Mouse (Mus musculus) megakaryocyte-erythroid progenitor cell, adult 5-6 weeks (primary cell): ENCODE measurements around the gene Awat2. TPM values are rescaled to one million over a fixed set of nuclear protein-coding genes. Genes with fewer than 3 reads are reported as not detected.
"Not testable (repeated sequence)": the region's sequence is repeated elsewhere in the genome, so short reads cannot be mapped to it uniquely, and the experiment has no call there.

Experiments used
- ATAC-seq: replicated peaks from 2 replicates; pipeline ENCODE4 v1.8.0; 2016; ENCODE audit warnings: mild to moderate bottlenecking, inconsistent platforms; ENCODE audit not compliant: severe bottlenecking, poor library complexity, low FRiP score, low TSS enrichment
- total RNA-seq, 2 experiments: library from RNA; stranded (forward) in 1 of 2; stranded (reverse) in 1 of 2; fragments of 200-1000, 215-1000 nt in 1 of 2; fragments of >200 nt in 1 of 2; fragmentation: Nextera tagmentation in 1 of 2; gene quantifications; 2 replicates each; pipeline ENCODE4 v1.2.3; 2014 to 2017

The Awat2 gene
- total RNA-seq (2014; fragmentation: Nextera tagmentation) (2.1 and 2.3 TPM in 2 replicates), total RNA-seq (2017) (0.75 TPM in 1 of 2 replicates, not detected in the other)

DNA sequence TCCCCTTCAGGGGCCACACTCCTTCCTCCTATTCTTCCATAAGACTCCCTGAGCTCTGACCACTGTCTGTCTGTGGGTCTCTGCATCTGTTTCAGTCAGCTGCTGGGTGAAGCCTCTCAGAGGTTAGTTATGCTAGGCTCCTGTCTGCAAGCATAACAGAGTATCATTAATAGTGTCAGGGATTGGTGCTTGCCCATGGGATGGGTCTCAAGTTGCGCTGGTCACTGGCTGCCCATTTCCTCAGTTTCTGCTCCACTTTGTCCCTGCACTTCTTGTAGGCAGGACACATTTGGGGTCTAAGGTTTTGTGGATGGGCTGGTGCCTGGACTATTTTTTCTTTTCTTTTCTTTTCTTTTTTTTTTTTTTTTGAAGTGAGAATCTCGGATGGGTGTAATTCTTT, at the start of gene Awat2:
TSS of gene Awat2 (minus strand) at position 101 of the 400 bp plus-strand sequence.
- not testable (repeated sequence) for ATAC-seq

DNA sequence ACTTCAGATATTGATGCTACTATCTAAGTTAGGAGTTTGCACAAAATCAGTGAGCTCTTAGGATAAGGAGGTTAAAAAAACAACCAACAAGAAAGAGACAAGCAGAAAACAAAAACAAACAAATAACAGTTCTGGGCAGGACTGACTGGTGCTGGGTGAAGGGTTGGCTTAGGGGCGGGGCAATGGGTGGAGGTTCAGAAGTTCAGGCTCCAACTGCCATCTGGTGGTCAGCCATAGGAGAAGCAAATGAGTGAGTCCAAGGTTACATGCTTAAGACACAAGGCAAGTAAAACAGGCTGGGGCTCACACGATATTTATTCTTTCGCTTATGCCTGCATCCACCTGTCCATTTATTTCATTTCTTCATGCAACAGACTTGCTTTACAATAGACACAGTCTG, 37.8 kb upstream of the Awat2 start:
- peak; percentile 99 for ATAC-seq

DNA sequence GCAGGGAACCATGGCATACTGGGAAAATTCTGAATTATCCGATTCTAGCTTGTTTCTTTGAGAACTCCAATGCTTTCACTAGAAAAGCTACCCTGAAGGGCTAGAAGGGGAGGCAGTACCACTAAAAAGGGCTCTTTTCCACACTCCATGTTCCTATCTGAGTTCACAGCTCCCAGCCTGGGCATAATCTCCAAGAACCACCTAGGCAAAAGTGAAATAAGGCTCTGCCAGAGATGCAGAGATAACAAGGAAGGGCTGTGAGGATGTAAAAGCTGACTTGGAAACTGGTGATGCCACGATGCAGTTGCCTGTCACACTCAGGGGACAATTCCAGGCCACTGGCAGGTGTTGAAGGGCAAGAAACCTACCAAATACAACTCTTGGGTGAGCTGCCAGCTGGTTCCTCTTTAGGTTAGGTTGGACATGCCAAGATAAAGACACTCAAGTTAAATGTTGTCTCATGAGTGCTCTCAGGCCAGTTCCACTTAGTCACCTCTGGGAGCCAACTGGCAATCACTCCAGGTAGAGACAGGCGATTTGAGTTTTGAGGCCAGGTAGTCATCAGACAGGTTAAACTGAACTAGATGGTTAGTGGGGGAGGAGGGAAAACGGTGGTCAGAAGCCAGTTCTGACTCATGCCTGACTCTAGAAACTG, 33.2 kb upstream of the Awat2 start:
- peak; percentile 58 for ATAC-seq

DNA sequence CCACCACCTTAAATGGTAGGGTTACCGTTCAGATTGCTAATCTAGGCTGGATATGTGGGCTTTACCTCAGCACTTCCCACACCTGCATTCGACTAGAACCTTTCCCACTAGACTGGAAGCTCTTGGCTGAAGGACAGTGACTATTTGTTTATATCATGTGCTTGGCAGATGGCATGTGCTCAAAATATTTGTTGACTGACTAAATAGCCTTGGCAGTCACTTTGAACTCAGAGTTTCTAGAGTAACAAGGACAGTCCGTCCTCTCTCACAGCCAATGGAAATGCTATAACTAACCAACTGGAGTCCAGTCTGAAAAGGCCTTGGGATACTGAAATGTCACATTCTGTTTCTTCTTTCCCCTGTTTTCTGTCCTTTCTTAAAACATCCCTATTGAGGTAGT, 29.0 kb upstream of the Awat2 start:
- no peak for ATAC-seq

DNA sequence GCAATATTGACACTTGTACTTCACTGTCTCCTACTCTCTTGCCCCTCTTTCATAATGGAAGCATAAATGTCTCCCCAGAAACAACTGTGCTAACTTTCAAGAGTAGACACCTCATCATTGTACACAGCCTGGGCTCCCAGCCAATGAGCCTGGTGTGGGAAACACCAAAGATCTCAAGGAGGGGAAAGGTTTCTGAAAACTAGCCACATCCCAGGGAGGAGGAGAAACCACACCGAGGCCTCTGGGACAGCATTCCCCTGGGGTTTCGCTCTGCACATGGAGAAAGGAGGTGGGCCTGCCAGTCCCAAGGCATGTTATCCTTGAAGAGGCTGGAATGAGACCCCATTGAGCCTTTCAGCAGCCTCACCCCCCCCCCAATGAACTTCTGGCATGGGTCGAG, 27.6 kb upstream of the Awat2 start:
- no peak for ATAC-seq

DNA sequence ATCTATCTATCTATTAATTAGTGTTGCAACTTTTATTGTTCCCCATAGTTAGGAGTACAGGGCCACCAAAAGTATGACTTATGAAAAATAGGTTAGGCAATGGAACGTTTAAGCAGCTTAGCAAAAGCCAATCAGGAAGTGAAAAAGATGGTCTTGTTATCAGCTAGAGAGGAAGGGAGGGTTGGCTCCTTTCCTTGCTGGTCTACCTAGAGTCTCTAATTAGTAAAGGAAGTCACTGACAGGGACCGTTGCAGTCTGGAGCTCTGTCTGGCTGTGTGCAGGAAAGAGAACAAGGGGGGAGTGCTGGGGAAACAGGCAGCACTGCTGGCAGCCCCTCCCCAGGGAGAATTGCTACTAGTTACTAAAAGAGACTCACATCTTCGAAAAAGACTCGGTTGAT, 25.5 kb upstream of the Awat2 start:
- ATAC-seq: 0 out of 2 replicates have a peak, but pooled peaks have one; percentile 34

DNA sequence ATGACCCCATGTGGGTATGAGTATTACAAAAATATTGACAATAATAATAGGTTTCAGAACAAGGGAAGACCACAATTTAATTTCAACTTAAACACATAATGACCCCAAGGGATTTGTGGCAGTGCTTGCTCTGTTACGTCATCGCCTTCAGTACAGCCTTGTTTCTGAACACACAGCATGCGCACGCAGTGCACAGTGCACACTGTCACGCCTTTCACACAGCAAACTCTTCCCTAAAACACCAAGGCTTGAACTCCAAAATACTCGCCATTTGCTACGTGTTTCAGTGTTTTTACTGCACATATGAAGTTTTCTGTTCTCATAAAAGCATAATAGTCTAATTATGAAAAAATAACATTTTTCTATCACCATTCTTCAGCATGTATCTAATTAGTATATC, 1.0 kb upstream of the Awat2 start:
- no peak for ATAC-seq

DNA sequence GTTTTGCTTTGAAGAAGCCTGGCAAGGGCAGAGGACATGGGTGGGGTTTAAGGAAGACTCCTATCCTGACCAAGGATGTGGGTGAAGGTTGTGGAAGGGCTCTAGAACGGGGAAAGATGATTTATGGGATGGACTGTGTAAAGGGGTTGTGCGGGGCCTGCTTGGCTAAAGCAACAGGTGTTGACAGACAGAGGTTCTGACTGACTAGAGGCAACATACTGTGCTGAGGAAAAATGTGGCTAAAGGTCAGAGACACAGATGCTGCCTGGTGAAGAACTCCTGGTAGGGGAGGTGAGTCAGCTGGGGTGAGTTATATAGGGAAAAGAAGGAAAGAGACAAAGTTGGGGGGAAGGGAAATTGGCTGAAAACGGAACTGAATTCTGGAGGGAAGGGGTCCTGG, 10.2 kb downstream of the Awat2 start:
- ATAC-seq: no peak

DNA sequence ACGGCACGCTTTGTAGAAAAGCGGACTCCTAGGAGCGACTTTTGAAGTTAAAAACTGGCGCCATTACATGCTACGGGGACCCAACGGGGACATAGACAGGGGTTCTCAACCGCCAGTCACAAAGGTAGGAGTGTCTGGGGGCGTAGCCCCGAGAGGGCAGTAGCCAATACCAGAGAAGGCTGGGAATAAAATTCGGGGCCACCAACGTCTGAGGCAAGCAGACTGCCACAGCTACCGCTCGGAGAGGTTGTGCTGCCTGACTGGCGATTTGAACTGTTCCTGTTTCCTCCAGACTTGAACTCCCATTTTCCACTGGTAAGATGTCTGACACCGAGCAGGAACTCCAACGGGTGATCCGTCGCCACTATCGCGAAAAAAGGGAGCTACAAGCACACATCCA, 13.8 kb downstream of the Awat2 start, which contains the start of gene Otud6a:
TSS of gene Otud6a (plus strand) at position 321 of the 400 bp plus-strand sequence.
- no peak for ATAC-seq

DNA sequence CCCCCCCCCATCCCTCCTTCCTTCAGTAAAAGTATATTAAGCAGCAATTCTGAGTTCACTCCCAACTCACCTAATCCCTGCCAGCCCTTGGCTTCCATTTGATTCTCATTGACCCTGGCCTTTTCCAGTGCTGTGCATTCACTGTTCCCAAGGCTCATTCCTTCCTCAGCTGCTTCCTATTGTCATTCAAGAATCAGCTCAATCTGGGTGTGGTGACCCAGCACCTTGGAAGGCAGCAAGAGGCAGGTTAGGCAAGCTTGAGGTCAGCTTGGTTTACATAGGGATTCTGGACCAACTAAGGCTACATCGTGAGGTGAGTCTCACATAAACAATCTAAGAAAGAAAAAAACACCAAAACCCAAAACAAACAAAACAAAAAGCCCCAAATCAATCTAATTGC, 33.3 kb downstream of the Awat2 start:
- ATAC-seq: no peak

DNA sequence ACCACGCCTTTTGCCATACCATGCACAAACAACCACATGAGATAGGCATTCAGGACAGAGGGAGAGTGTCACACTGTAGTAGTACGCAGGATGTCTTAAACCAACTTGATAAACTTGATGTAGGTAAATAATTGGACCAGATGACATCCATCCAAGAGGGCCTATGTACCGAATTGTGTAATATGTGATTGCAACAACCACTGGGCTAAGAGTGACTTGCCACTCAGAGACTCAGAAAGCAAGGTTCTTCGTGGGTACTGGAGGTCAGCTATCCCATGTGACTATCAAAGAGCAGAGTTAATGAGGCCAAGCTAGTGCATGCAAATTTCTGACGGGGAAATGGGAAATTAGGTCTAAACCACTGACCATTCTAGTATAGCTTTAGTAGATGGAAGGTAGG, 40.9 kb downstream of the Awat2 start:
- no peak for ATAC-seq

DNA sequence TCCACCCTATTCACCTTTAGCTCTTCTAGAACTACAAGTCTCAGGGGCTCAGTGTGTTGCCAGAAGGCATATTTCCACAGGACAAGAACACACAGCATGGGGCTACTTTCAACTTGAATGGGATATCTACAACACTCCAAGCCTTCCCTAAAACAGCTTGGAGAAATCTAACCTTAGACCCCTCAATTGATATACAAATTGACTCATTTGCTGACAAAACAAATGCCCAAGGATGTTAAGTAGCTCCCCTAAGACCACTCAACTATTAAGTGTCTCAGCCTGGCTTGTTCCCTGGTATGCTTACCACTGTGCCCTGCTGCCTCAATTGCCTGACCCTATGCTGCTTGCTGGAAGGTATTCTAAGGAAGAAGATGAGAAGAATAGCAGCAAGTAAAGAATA, 41.6 kb downstream of the Awat2 start:
- no peak for ATAC-seq

DNA sequence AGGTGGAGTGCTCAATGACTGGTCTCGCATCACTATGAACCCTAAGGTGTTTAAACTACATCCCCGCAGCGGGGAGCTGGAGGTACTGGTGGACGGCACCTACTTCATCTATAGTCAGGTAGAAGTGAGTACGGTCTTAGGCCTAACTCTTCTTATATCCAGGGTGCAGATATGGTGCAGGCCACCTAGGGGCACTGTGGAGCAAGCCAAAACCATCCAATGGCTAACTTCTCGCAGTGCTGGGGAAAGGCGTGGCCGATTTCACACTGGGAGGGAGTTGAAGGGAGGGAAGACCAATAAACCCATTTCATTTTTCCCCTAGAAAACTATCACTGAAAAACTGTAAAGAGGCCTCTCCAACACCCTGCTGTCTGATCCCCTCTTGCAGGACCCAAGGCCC, 47.5 kb downstream of the Awat2 start:
- peak; percentile 99 for ATAC-seq

DNA sequence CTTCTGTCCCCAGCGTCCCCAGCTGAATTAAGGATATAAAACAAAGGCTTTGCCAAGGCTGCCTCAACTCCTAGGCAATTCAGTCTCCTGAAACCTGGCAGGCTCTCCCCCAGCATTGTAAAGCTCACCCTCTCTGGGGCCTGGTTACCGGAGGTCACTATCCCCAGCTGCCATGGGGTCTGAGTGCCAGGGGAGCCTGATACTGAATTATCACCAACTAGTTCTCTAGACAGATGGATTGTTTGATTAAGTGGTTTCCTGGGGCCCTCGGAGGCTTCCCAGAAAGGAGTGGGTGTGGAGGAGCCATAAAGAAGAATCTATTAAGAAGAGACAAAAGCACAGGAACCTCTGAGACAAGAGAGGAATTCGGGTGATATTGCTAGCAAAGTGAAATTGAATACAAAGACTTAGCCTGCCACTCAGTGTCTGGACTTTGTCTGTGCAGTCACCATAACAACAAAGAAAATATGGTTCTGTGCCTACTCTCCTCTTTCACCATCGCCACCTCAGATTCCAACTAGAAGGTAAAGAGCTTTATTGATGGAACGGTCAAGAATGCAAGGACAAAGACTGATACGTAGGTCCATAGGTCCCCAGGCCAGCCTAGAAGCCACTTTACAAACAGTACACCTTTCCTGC, 48.2 kb downstream of the Awat2 start:
- no peak for ATAC-seq

DNA sequence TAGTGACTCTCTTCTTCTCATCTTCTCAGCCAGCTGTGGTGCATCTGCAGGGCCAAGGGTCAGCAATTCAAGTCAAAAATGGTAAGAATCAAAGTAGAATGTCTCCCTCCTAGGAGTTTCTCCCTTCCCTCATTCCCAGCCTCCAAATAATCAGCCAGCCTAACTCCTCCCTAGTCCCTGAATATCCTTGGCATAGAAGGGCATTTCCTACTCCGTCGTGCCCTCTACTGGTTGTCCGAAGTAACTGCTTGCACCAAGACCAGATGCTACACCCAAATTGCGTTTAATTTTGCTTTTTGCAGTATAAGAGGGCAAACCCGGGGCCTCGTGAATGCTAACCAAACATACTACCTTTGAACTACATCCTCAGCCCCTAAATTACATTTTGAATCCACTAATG, 50.2 kb downstream of the Awat2 start:
- ATAC-seq: 0 out of 2 replicates have a peak, but pooled peaks have one; percentile 65

DNA sequence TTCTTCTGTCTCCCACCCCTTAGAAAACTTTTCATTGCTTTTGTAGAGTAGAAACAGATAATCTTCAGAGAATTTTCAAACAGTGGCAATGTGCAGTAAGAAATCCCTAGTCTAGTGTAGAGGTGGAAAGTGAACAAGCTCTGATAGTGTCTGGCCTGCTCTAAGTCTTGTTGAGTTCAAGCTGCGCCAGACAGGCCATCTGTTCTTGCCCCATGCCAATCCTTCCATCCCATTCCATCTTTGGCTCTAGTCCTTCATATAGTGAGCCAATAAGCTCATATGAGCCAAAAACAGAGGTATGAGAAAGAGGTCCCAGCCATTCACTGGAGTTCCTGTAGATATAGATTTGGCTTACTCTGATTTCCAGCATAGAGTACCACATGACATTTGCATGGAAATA, 52.6 kb downstream of the Awat2 start:
- ATAC-seq: no peak

DNA sequence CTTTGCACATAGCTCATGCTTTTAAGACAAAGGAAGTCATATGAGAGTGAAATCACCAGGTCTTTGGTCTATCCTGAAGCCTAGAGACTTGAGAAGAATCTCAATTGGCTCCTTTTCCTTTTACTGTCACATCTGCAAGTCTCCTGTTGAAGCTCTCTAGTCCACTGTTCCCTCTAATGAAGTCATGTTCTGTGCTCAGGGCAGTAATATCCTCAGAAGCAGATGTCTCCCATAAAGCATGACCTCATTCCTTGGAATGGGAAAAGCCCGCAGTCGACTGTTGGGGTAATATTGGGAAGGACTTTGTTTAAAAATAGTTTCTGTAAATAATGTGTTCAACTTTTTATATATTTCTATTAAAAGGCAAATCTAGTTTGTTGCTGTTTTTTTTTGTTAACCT, 85.5 kb downstream of the Awat2 start:
- ATAC-seq: no peak
